Mouse (Mus musculus): ENCODE data around the gene Gk5. TPM values are rescaled to one million over a fixed set of nuclear protein-coding genes. Genes with fewer than 3 reads are reported as not detected.

Gene Gk5
- polyA plus RNA-seq (2014; fragmentation: Illumina TruSeq; extraction: RNeasy Lipid Tissue Mini Kit (QIAGEN cat#74804); ENCODE audit: low read depth, low replicate concordance), result 7.1 TPM

DNA sequence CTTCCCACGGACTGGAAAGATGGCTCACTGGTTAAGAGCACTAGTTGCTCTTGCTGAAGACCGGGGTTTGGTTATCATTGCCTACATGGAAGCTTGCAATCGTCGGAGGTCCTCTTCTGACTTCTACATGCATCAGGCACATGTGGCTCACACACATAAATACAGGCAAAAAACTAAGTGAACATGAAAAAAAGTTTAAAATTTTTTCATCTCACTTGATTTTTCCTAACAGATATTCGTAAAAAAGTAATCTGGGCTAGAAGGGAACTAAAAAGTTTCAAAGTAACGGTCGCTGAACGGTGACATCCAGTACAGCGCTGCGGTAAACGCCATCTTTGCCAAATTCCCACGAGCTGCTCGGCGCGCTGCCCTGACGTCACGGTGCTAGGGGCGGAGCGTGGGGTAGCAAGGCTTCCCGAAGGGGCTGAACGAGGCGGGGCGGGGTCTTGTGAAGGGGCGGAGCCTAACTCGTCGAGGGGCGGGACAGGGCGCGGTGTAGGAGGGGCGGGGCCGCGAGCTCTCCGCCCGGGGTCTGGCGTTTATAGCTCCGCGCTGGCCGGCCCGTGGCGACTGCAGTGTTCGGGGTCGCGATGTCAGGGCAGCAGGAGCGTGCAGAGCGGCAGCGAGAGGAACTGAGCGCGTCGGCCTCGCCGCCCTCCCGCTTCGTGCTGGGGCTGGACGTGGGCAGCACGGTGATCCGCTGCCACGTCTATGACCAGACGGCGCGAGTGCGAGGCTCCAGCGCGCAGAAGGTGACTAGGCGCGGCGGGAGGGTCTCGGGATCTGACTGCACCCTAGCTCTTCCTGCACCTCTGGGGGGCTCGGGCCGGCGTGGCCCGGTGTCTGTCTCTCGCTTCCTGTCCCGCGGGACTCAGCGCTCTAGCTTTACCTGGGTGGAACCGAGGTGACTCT, at the start of gene Gk5:
Gene Gk5 (plus strand): TSS at position 502 of the 912 bp plus-strand sequence.

GRCm38 (mm10) chr9:96195885-96196622, 76.9 kb downstream of the Gk5 start, which contains the start of gene Tfdp2:
TSS of gene Tfdp2 (plus strand) at chr9:96196275.

Other genes with a start within 250 kb of the Gk5 start
- gene Xrn1, start 164.6 kb upstream of the Gk5 start, polyA plus RNA-seq (2014; fragmentation: Illumina TruSeq; extraction: RNeasy Lipid Tissue Mini Kit (QIAGEN cat#74804); ENCODE audit: low read depth, low replicate concordance), result 22.5 TPM
- 42.7 TPM for gene Tfdp2, start 76.9 kb downstream of the Gk5 start, polyA plus RNA-seq (2014; fragmentation: Illumina TruSeq; extraction: RNeasy Lipid Tissue Mini Kit (QIAGEN cat#74804); ENCODE audit: low read depth, low replicate concordance)
- gene Atp1b3, start 245.1 kb downstream of the Gk5 start, polyA plus RNA-seq (2014; fragmentation: Illumina TruSeq; extraction: RNeasy Lipid Tissue Mini Kit (QIAGEN cat#74804); ENCODE audit: low read depth, low replicate concordance), result 651 TPM